Mouse (Mus musculus): Measurements from ENCODE around the gene Kcnk4. TPM values are rescaled to one million over a fixed set of nuclear protein-coding genes. Genes with fewer than 3 reads are reported as not detected.
"Not testable (repeated sequence)": the region's sequence is repeated elsewhere in the genome, so short reads cannot be mapped to it uniquely, and the experiment has no call there.

Gene Kcnk4
- polyA plus RNA-seq, 2 experiments: 1.1 TPM

- Histone ChIP-seq H3K27ac (replicated peaks; ENCODE audit: low read depth, low read length) (no peak overlapping the region), H3K36me3 (ENCODE audit: control insufficient read depth, insufficient read depth, low read length) (peaks cover 22% of the 10 kb centered on the region; the same call in 1 of the 2 replicates), H3K4me2 (replicated peaks; ENCODE audit: low read depth, low read length, severe bottlenecking) (no peak overlapping the region), H3K4me1 (ENCODE audit: control insufficient read depth, insufficient read depth, low read length) (peaks cover 12% of the 10 kb centered on the region), H3K4me3 (replicated peaks; ENCODE audit: low read length) (no peak overlapping the region), H3K9ac (ENCODE audit: low read depth, low read length, severe bottlenecking) (no peak overlapping the region), H3K9me3 (ENCODE audit: control insufficient read depth, low read length) (no peaks in the 10 kb centered on the region), H3K27me3 (ENCODE audit: control insufficient read depth, insufficient read depth, low read length) (no peaks in the 10 kb centered on the region)
- DNase-seq (ENCODE audit: low spot score): no peak
- ATAC-seq (ENCODE audit: low FRiP score, low read depth): no peak
- 77% methylated on average over 2 of the region's 2 CpGs for WGBS
- no peak for TF ChIP-seq POLR2A (IDR thresholded peaks at IDR 0.05; ENCODE audit: borderline replicate concordance, extremely low read depth, insufficient read depth, insufficient read length)
These were observed 29.5 kb downstream of the Kcnk4 start for GRCm38 (mm10) chr19:6904846-6905245.

- TF ChIP-seq POLR2A (IDR thresholded peaks at IDR 0.05; ENCODE audit: borderline replicate concordance, extremely low read depth, insufficient read depth, insufficient read length): no peak
- H3K9ac ChIP-seq (ENCODE audit: low read depth, low read length, severe bottlenecking): no peak overlapping the region
- no peak overlapping the region for H3K4me2 ChIP-seq (replicated peaks; ENCODE audit: low read depth, low read length, severe bottlenecking)
- no peak overlapping the region for H3K27ac ChIP-seq (replicated peaks; ENCODE audit: low read depth, low read length)
- no peaks in the 10 kb centered on the region for H3K27me3 ChIP-seq (ENCODE audit: control insufficient read depth, insufficient read depth, low read length)
- DNase-seq (ENCODE audit: low spot score) (no peak), ATAC-seq (ENCODE audit: low FRiP score, low read depth) (no peak)
- peaks cover 7% of the 10 kb centered on the region for H3K4me1 ChIP-seq (ENCODE audit: control insufficient read depth, insufficient read depth, low read length)
- peaks cover 22% of the 10 kb centered on the region; the same call in 1 of the 2 replicates for H3K36me3 ChIP-seq (ENCODE audit: control insufficient read depth, insufficient read depth, low read length)
- WGBS: 82% methylated on average over 1 of the region's 1 CpGs
- H3K9me3 ChIP-seq (ENCODE audit: control insufficient read depth, low read length): no peaks in the 10 kb centered on the region
- H3K4me3 ChIP-seq (replicated peaks; ENCODE audit: low read length): no peak overlapping the region
These were observed 31.3 kb downstream of the Kcnk4 start for GRCm38 (mm10) chr19:6903031-6903430.

- Histone ChIP-seq H3K27me3 (ENCODE audit: control insufficient read depth, insufficient read depth, low read length) (no peaks in the 10 kb centered on the region), H3K36me3 (ENCODE audit: control insufficient read depth, insufficient read depth, low read length) (no peaks in the 10 kb centered on the region), H3K4me1 (ENCODE audit: control insufficient read depth, insufficient read depth, low read length) (no peaks in the 10 kb centered on the region), H3K9ac (ENCODE audit: low read depth, low read length, severe bottlenecking) (no peak overlapping the region), H3K4me2 (replicated peaks; ENCODE audit: low read depth, low read length, severe bottlenecking) (no peak overlapping the region), H3K9me3 (ENCODE audit: control insufficient read depth, low read length) (no peaks in the 10 kb centered on the region), H3K27ac (replicated peaks; ENCODE audit: low read depth, low read length) (no peak overlapping the region), H3K4me3 (replicated peaks; ENCODE audit: low read length) (no peak overlapping the region)
- no peak for TF ChIP-seq POLR2A (IDR thresholded peaks at IDR 0.05; ENCODE audit: borderline replicate concordance, extremely low read depth, insufficient read depth, insufficient read length)
- no peak for ATAC-seq (ENCODE audit: low FRiP score, low read depth)
- DNase-seq (ENCODE audit: low spot score): no peak
- WGBS: 81% methylated on average over 4 of the region's 4 CpGs
These were observed 34.7 kb downstream of the Kcnk4 start for GRCm38 (mm10) chr19:6899641-6900040.

- H3K4me1 ChIP-seq (ENCODE audit: control insufficient read depth, insufficient read depth, low read length); H3K27ac ChIP-seq (replicated peaks; ENCODE audit: low read depth, low read length); DNase-seq (ENCODE audit: low spot score): not testable (repeated sequence)
These were observed 38.6 kb downstream of the Kcnk4 start for GRCm38 (mm10) chr19:6895608-6896305.

GRCm38 (mm10) chr19:6893731-6894451 lies 40.4 kb downstream of the Kcnk4 start:
- 89% methylated on average over 14 of the region's 14 CpGs for WGBS
- Histone ChIP-seq H3K36me3 (ENCODE audit: control insufficient read depth, insufficient read depth, low read length) (no peaks in the 10 kb centered on the region), H3K27ac (replicated peaks; ENCODE audit: low read depth, low read length) (no peak overlapping the region), H3K9me3 (ENCODE audit: control insufficient read depth, low read length) (no peaks in the 10 kb centered on the region), H3K27me3 (ENCODE audit: control insufficient read depth, insufficient read depth, low read length) (no peaks in the 10 kb centered on the region), H3K4me3 (replicated peaks; ENCODE audit: low read length) (no peak overlapping the region), H3K4me2 (replicated peaks; ENCODE audit: low read depth, low read length, severe bottlenecking) (no peak overlapping the region), H3K4me1 (ENCODE audit: control insufficient read depth, insufficient read depth, low read length) (no peaks in the 10 kb centered on the region), H3K9ac (ENCODE audit: low read depth, low read length, severe bottlenecking) (no peak overlapping the region)
- DNase-seq (ENCODE audit: low spot score): no peak
- no peak for TF ChIP-seq POLR2A (IDR thresholded peaks at IDR 0.05; ENCODE audit: borderline replicate concordance, extremely low read depth, insufficient read depth, insufficient read length)
- ATAC-seq (ENCODE audit: low FRiP score, low read depth): no peak

More at GRCm38 (mm10) chr19:6895608-6896305, 38.6 kb downstream of the Kcnk4 start:
- H3K9ac ChIP-seq (ENCODE audit: low read depth, low read length, severe bottlenecking); H3K27me3 ChIP-seq (ENCODE audit: control insufficient read depth, insufficient read depth, low read length); H3K36me3 ChIP-seq (ENCODE audit: control insufficient read depth, insufficient read depth, low read length); H3K4me2 ChIP-seq (replicated peaks; ENCODE audit: low read depth, low read length, severe bottlenecking); ATAC-seq (ENCODE audit: low FRiP score, low read depth); H3K9me3 ChIP-seq (ENCODE audit: control insufficient read depth, low read length); H3K4me3 ChIP-seq (replicated peaks; ENCODE audit: low read length): not testable (repeated sequence)
- 88% methylated on average over 18 of the region's 18 CpGs for WGBS

All from limb, embryonic 14.5 days (tissue).